Mouse (Mus musculus) limb, embryonic 11.5 days (tissue): ENCODE results near the gene Sec63. TPM values are rescaled to one million over a fixed set of nuclear protein-coding genes. Genes with fewer than 3 reads are reported as not detected.
A peak's percentile ranks its signal among the peaks of the same experiment; 100 is the strongest.

Experiments
- ATAC-seq: fragments of 200-750 bp; cut with Nextera tagmentation; 2 replicates; pipeline ENCODE4 v1.8.0; 2017; ENCODE audit warnings: low read depth; ENCODE audit not compliant: insufficient number of reproducible peaks, low FRiP score, low TSS enrichment
- DNase-seq: peaks from one replicate; pipeline ENCODE4 v3.0.0-alpha.2; 2015; ENCODE audit warnings: low spot score
- H3K27ac ChIP-seq: fragments of 300-500 bp; sonication (generic); replicated peaks from 2 replicates; pipeline ENCODE4 v1.5.1; 2014; ENCODE audit warnings: low read depth, mild to moderate bottlenecking, low read length
- H3K27me3 ChIP-seq: fragments of 300-500 bp; sonication (generic); 2 replicates; pipeline ENCODE4 v1.6.1; 2014; ENCODE audit warnings: mild to moderate bottlenecking, low read length, mixed read lengths; ENCODE audit not compliant: control insufficient read depth, insufficient read depth
- H3K36me3 ChIP-seq: fragments of 300-500 bp; sonication (generic); 2 replicates; pipeline ENCODE4 v1.6.1; 2014; ENCODE audit warnings: mild to moderate bottlenecking, low read length, moderate library complexity, mixed read lengths; ENCODE audit not compliant: control insufficient read depth, insufficient read depth
- H3K4me1 ChIP-seq: fragments of 300-500 bp; sonication (generic); 2 replicates; pipeline ENCODE4 v1.6.1; 2014; ENCODE audit warnings: low read length, mixed read lengths; ENCODE audit not compliant: control insufficient read depth, insufficient read depth
- H3K4me2 ChIP-seq: fragments of 300-500 bp; sonication (generic); 2 replicates; pipeline ENCODE4 v1.6.1; 2014; ENCODE audit warnings: low read depth, mild to moderate bottlenecking, moderate library complexity; ENCODE audit not compliant: severe bottlenecking
- H3K4me3 ChIP-seq: fragments of 300-500 bp; sonication (generic); 2 replicates; pipeline ENCODE4 v1.5.1; 2014; ENCODE audit warnings: low read depth, low read length
- H3K9ac ChIP-seq: fragments of 300-500 bp; sonication (generic); 2 replicates; pipeline ENCODE4 v1.6.1; 2014; ENCODE audit warnings: mild to moderate bottlenecking, low read length
- H3K9me3 ChIP-seq: fragments of 300-500 bp; sonication (generic); 2 replicates; pipeline ENCODE4 v1.6.1; 2016; ENCODE audit warnings: low read length; ENCODE audit not compliant: control insufficient read depth
- WGBS: fragments of 180-500 bp; shearing (Covaris S2); extraction: QIAGEN DNeasy Blood & Tissue Kit; methylation state at CpG from one replicate; pipeline ENCODE4 v1.1.7; 2014; 5-methylcytosine and 5-hydroxymethylcytosine counted together
- polyA plus RNA-seq: library from polyadenylated mRNA; unstranded; fragments of >200 nt; fragmentation: Nextera tagmentation; extraction: Ambion mirVana; gene quantifications from 2 replicates; pipeline ENCODE4 v1.2.1, GENCODE M21; 2014

Sec63 gene
- 29.6 and 30.6 TPM in 2 replicates for polyA plus RNA-seq

GRCm38 (mm10) chr10:42760999-42761900, at the start of gene Sec63:
Gene Sec63, plus strand, starts transcription at chr10:42761496.
- Histone ChIP-seq H3K4me3 (peak within 1 kb of the TSS; percentile 97), H3K36me3 (peaks cover 2% of the 10 kb centered on the region; the same call in 1 of the 2 replicates), H3K9ac (peak within 1 kb of the TSS; percentile 97), H3K4me1 (peaks cover 13% of the 10 kb centered on the region; the same call in 1 of the 2 replicates), H3K27ac (peak within 1 kb of the TSS; percentile 86), H3K9me3 (no peaks in the 10 kb centered on the region), H3K27me3 (no peaks in the 10 kb centered on the region), H3K4me2 (peak within 1 kb of the TSS; percentile 62)
- WGBS = under 1% methylated on average over 65 of the region's 81 CpGs
- ATAC-seq = peak; percentile 95
- DNase-seq = peak; percentile 99

- ATAC-seq = no peak
- Histone ChIP-seq H3K4me1 (0 out of 2 replicates have a peak, but pooled peaks cover 8% of the 10 kb centered on the region), H3K27me3 (0 out of 2 replicates have a peak, but pooled peaks cover 2% of the 10 kb centered on the region), H3K27ac (no peak overlapping the region), H3K9ac (no peak overlapping the region), H3K4me3 (no peak overlapping the region), H3K9me3 (no peaks in the 10 kb centered on the region), H3K4me2 (no peak overlapping the region), H3K36me3 (no peaks in the 10 kb centered on the region)
- WGBS = 13% methylated on average over 9 of the region's 9 CpGs
- no peak for DNase-seq
Measured at GRCm38 (mm10) chr10:42714676-42715075, 46.6 kb upstream of the Sec63 start.

GRCm38 (mm10) chr10:42715366-42716035, 45.8 kb upstream of the Sec63 start:
- Histone ChIP-seq H3K4me2 (peak overlapping the region; percentile 29), H3K36me3 (no peaks in the 10 kb centered on the region), H3K4me3 (no peak overlapping the region), H3K27ac (no peak overlapping the region), H3K27me3 (0 out of 2 replicates have a peak, but pooled peaks cover 2% of the 10 kb centered on the region), H3K9ac (no peak overlapping the region), H3K9me3 (no peaks in the 10 kb centered on the region), H3K4me1 (0 out of 2 replicates have a peak, but pooled peaks cover 8% of the 10 kb centered on the region)
- 11% methylated on average over 19 of the region's 19 CpGs for WGBS
- ATAC-seq (no peak), DNase-seq (peak; percentile 34)

- no peak overlapping the region for H3K9ac ChIP-seq
- ATAC-seq = no peak
- 93% methylated on average over 5 of the region's 5 CpGs for whole genome bisulfite sequencing
- no peak overlapping the region for H3K4me2 ChIP-seq
- no peak for DNase-seq
- H3K4me1 ChIP-seq = no peaks in the 10 kb centered on the region
- no peaks in the 10 kb centered on the region for H3K36me3 ChIP-seq
- H3K27ac ChIP-seq = no peak overlapping the region
- no peaks in the 10 kb centered on the region for H3K27me3 ChIP-seq
- H3K4me3 ChIP-seq = no peak overlapping the region
- no peaks in the 10 kb centered on the region for H3K9me3 ChIP-seq
Measured at GRCm38 (mm10) chr10:42722116-42722515, 39.2 kb upstream of the Sec63 start.

- Histone ChIP-seq H3K4me1 (no peaks in the 10 kb centered on the region), H3K27ac (no peak overlapping the region), H3K9ac (no peak overlapping the region), H3K4me3 (no peak overlapping the region), H3K4me2 (no peak overlapping the region), H3K27me3 (no peaks in the 10 kb centered on the region), H3K9me3 (no peaks in the 10 kb centered on the region), H3K36me3 (no peaks in the 10 kb centered on the region)
- 48% methylated on average over 13 of the region's 13 CpGs for WGBS
- DNase-seq (peak; percentile 34), ATAC-seq (no peak)
Measured at GRCm38 (mm10) chr10:42723275-42724232, 37.7 kb upstream of the Sec63 start.

GRCm38 (mm10) chr10:42729607-42730006, 31.7 kb upstream of the Sec63 start:
- ATAC-seq (no peak), DNase-seq (no peak)
- Histone ChIP-seq H3K4me1 (no peaks in the 10 kb centered on the region), H3K27ac (no peak overlapping the region), H3K9me3 (no peaks in the 10 kb centered on the region), H3K4me3 (no peak overlapping the region), H3K4me2 (no peak overlapping the region), H3K36me3 (no peaks in the 10 kb centered on the region), H3K27me3 (no peaks in the 10 kb centered on the region), H3K9ac (no peak overlapping the region)
- 81% methylated on average over 2 of the region's 2 CpGs for WGBS

- H3K36me3 ChIP-seq = no peaks in the 10 kb centered on the region
- H3K9me3 ChIP-seq = no peaks in the 10 kb centered on the region
- peak; percentile 49 for DNase-seq
- no peak overlapping the region for H3K4me2 ChIP-seq
- H3K27ac ChIP-seq = no peak overlapping the region
- no peak overlapping the region for H3K4me3 ChIP-seq
- H3K4me1 ChIP-seq = no peaks in the 10 kb centered on the region
- 62% methylated on average over 5 of the region's 5 CpGs for WGBS
- no peak overlapping the region for H3K9ac ChIP-seq
- no peaks in the 10 kb centered on the region for H3K27me3 ChIP-seq
- no peak for ATAC-seq
Measured at GRCm38 (mm10) chr10:42734546-42735060, 26.7 kb upstream of the Sec63 start.
